Mouse (Mus musculus) ES-Bruce4 (cell line): ENCODE data around the gene Dzip3.

Source experiments
- CTCF ChIP-seq: IDR thresholded peaks from one replicate; pipeline ENCODE4 v1.8.1; 2011; ENCODE audit warnings: low read depth, low read length
- EP300 ChIP-seq: IDR thresholded peaks from 2 replicates; pipeline ENCODE4 v1.6.1; 2011; ENCODE audit warnings: low read depth, low read length; ENCODE audit not compliant: insufficient read depth
- POLR2A ChIP-seq: IDR thresholded peaks from one replicate; pipeline ENCODE4 v1.8.1; 2011; ENCODE audit warnings: low read length; ENCODE audit not compliant: insufficient read depth

DNA sequence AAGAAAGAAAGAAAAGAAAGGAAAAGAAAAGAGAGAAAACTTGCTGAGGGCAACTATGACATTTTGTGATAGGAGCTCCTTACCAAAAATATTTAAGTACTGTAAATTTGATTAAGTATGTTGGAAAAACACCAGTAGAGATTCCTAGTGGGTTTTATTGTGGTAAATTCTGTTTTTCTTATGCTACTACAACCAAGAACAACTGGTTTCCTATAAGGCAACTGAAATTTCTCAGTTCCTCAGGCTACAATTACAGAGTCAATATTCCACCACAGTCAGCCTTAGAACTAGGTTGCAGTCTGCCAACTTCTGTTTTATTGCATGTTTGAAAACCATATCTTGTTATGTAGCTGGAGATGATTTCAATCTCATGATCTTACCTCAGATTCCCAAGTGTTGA is 4.3 kb downstream of the Dzip3 start:
- no peak for TF ChIP-seq POLR2A
- no peak for TF ChIP-seq CTCF
- no peak for TF ChIP-seq EP300
